Mouse (Mus musculus): Measurements from ENCODE around the gene 4833420G17Rik. TPM values are rescaled to one million over a fixed set of nuclear protein-coding genes. Genes with fewer than 3 reads are reported as not detected.

4833420G17Rik gene
- total and polyA plus RNA-seq, 3 experiments = 26.0 to 39.1 (median 35.9) TPM

DNA sequence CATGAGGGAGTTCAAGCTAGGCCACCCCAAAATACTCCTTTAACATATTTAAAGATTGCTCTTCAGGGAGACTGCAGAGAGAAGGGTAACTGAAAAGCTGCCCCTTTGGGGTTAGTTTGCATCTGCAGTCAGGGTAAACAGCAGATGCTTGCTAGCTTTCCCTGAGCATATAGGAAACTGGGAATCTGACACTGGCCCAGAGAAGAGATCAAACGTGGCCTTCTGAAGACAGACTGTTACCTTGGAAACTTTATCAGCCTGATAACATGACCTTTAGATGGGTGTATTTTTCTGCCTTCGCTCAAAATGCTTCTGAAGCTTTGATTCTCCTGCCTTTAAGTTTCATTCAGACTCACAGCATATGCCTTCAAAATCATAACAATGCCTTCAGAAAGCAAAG lies 49.5 kb upstream of the 4833420G17Rik start:
- no peak overlapping the region for H3K4me3 ChIP-seq (replicated peaks in 1 of 3; ENCODE audit: low read depth in 2 of 3, low read length in 2 of 3, poor library complexity in 1 of 3)
- H3K79me2 ChIP-seq (replicated peaks; ENCODE audit: control insufficient read depth, extremely low read depth, insufficient read depth, poor library complexity, severe bottlenecking) = no peaks in the 10 kb centered on the region
- peaks cover 3% of the 10 kb centered on the region for H3K9me3 ChIP-seq (replicated peaks; ENCODE audit: low read length)
- H3K4me2 ChIP-seq (ENCODE audit: insufficient read depth, low read depth, poor library complexity, severe bottlenecking) = no peak overlapping the region
- H3K27ac ChIP-seq (ENCODE audit: insufficient read depth, low read depth) = no peak overlapping the region
- no peak overlapping the region for H3K9ac ChIP-seq (ENCODE audit: insufficient read depth, low read depth)
- peaks cover under 1 to 16% of the 10 kb centered on the region in 2 experiments for H3K4me1 ChIP-seq (ENCODE audit: control insufficient read depth in 1 of 2, insufficient read depth in 2 of 2)
- no peaks in the 10 kb centered on the region for H3K27me3 ChIP-seq (replicated peaks)
- dilution Hi-C loops (cut with MboI; ENCODE audit: extremely low pct_ligation_motif_present, extremely low pct_unique_long_range_greater_than_20kb, low sequenced_read_pairs) = no loop called here
- no peaks in the 10 kb centered on the region for H3K36me3 ChIP-seq (replicated peaks in 1 of 2; ENCODE audit: control insufficient read depth in 1 of 2, insufficient read depth in 1 of 2, low read length in 1 of 2)
- in situ Hi-C loops (cut with MboI; ENCODE audit: low pct_ligation_motif_present, low pct_unique_long_range_greater_than_20kb, low sequenced_read_pairs) = no loop called here
- TF ChIP-seq NRF1 (IDR thresholded peaks at IDR 0.05; ENCODE audit: low read depth, low read length) = no peak
- no peak for TF ChIP-seq SIN3A (IDR thresholded peaks at IDR 0.05; ENCODE audit: low read length)
- TF ChIP-seq ETS1 (conservative IDR thresholded peaks at IDR 0.05; ENCODE audit: low read depth, low read length) = no peak
- TF ChIP-seq PAX5 (IDR thresholded peaks at IDR 0.05; ENCODE audit: low read length) = no peak
- TF ChIP-seq MAX (IDR thresholded peaks at IDR 0.05; ENCODE audit: low read length) = no peak
- no peak for TF ChIP-seq POLR2A (IDR thresholded peaks at IDR 0.05; ENCODE audit: low read depth, low read length)
- TF ChIP-seq E2F4 (IDR thresholded peaks at IDR 0.05; ENCODE audit: insufficient replicate concordance, low read depth, low read length) = no peak
- TF ChIP-seq GABPA (IDR thresholded peaks at IDR 0.05; ENCODE audit: insufficient replicate concordance, low read depth, low read length) = no peak
- TF ChIP-seq JUND (conservative IDR thresholded peaks at IDR 0.05; ENCODE audit: low read depth, low read length) = no peak
- TF ChIP-seq NELFE (IDR thresholded peaks at IDR 0.05; ENCODE audit: low read depth, low read length) = no peak
- TF ChIP-seq ZMIZ1 (IDR thresholded peaks at IDR 0.05; ENCODE audit: low read depth, low read length) = no peak
- TF ChIP-seq IRF4 (IDR thresholded peaks at IDR 0.05; ENCODE audit: low read depth, low read length) = no peak
- no peak for TF ChIP-seq ZC3H11A (IDR thresholded peaks at IDR 0.05; ENCODE audit: low read depth, low read length)
- no peak for TF ChIP-seq SMC3 (IDR thresholded peaks at IDR 0.05; ENCODE audit: low read depth, low read length)
- no peak for TF ChIP-seq ZKSCAN1 (IDR thresholded peaks at IDR 0.05; ENCODE audit: borderline replicate concordance, low read depth, low read length)
- no peak for DNase-seq (ENCODE audit: extremely low read depth)

DNA sequence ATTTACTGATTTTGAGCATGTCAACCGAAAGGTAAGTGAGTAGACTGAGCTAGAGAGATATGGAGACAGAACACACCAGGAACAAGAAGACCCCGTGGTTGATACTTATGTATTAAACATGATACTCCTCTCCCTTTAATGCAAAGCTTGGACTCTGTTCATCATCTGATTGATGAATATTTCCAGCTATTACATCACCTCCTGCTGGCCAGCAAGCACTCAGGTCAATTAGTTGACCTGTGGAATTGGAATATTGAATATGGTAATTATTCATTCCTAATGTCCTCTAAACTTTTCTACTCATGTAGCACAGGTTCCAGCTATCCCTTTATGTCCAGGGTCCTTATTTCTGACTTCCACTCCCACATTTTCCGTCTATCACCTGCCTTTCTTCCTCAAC lies 44.1 kb upstream of the 4833420G17Rik start:
- Histone ChIP-seq H3K9me3 (replicated peaks; ENCODE audit: low read length) (no peaks in the 10 kb centered on the region), H3K4me3 (replicated peaks in 1 of 3; ENCODE audit: low read depth in 2 of 3, low read length in 2 of 3, poor library complexity in 1 of 3) (no peak overlapping the region), H3K79me2 (replicated peaks; ENCODE audit: control insufficient read depth, extremely low read depth, insufficient read depth, poor library complexity, severe bottlenecking) (no peaks in the 10 kb centered on the region), H3K4me1 (ENCODE audit: control insufficient read depth in 1 of 2, insufficient read depth in 2 of 2) (peaks cover 0 to 8% of the 10 kb centered on the region in 2 experiments; a peak in 3 of 4 replicates), H3K36me3 (replicated peaks in 1 of 2; ENCODE audit: control insufficient read depth in 1 of 2, insufficient read depth in 1 of 2, low read length in 1 of 2) (no peaks in the 10 kb centered on the region), H3K27me3 (replicated peaks) (no peaks in the 10 kb centered on the region), H3K27ac (ENCODE audit: insufficient read depth, low read depth) (no peak overlapping the region), H3K9ac (ENCODE audit: insufficient read depth, low read depth) (no peak overlapping the region), H3K4me2 (ENCODE audit: insufficient read depth, low read depth, poor library complexity, severe bottlenecking) (no peak overlapping the region)
- in situ Hi-C loops (cut with MboI; ENCODE audit: low pct_ligation_motif_present, low pct_unique_long_range_greater_than_20kb, low sequenced_read_pairs) (no loop called here), dilution Hi-C loops (cut with MboI; ENCODE audit: extremely low pct_ligation_motif_present, extremely low pct_unique_long_range_greater_than_20kb, low sequenced_read_pairs) (no loop called here)
- DNase-seq (ENCODE audit: extremely low read depth) = no peak
- no peak for TF ChIP-seq NRF1 (IDR thresholded peaks at IDR 0.05; ENCODE audit: low read depth, low read length)
- no peak for TF ChIP-seq CTCF (conservative IDR thresholded peaks at IDR 0.05 in 1 of 2, IDR thresholded peaks at IDR 0.05 in 1 of 2; ENCODE audit: low read depth in 2 of 2, low read length in 2 of 2)
- no peak for TF ChIP-seq ZMIZ1 (IDR thresholded peaks at IDR 0.05; ENCODE audit: low read depth, low read length)
- no peak for TF ChIP-seq SMC3 (IDR thresholded peaks at IDR 0.05; ENCODE audit: low read depth, low read length)
- TF ChIP-seq RCOR1 (conservative IDR thresholded peaks at IDR 0.05; ENCODE audit: low read depth, low read length) = no peak
- TF ChIP-seq USF2 (conservative IDR thresholded peaks at IDR 0.05; ENCODE audit: low read depth, low read length) = no peak
- no peak for TF ChIP-seq CHD1 (IDR thresholded peaks at IDR 0.05; ENCODE audit: low read depth, low read length)
- no peak for TF ChIP-seq CHD2 (IDR thresholded peaks at IDR 0.05; ENCODE audit: low read length)
- TF ChIP-seq NELFE (IDR thresholded peaks at IDR 0.05; ENCODE audit: low read depth, low read length) = no peak
- no peak for TF ChIP-seq POLR2A (IDR thresholded peaks at IDR 0.05; ENCODE audit: low read depth, low read length)
